Mouse (Mus musculus) lung, postnatal 36 days (tissue): ENCODE data around the gene Ets1.

Experiments
- DNase-seq: peaks from one replicate; pipeline ENCODE4 v3.0.0; 2022; ENCODE audit warnings: mixed read lengths

Gene Ets1

DNA sequence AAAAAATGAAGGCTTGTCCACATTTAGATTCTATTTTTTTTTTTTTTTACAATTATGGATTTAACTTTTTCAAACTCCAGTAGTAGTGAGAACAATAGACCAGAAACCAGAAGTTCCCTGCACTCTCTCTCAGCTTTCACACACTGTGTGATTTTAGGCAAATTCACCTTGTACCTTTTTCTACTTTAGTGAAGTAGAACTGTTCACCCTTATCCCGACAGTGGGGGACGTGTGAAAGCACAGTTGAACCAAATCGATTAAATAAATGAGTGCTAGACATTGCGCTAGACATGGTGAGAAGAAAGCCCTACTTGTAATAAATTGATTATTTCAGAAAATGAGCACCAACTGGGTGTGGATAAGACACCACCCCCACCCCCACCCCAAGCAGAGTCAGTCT lies 104.0 kb downstream of the Ets1 start:
- no peak for DNase-seq

DNA sequence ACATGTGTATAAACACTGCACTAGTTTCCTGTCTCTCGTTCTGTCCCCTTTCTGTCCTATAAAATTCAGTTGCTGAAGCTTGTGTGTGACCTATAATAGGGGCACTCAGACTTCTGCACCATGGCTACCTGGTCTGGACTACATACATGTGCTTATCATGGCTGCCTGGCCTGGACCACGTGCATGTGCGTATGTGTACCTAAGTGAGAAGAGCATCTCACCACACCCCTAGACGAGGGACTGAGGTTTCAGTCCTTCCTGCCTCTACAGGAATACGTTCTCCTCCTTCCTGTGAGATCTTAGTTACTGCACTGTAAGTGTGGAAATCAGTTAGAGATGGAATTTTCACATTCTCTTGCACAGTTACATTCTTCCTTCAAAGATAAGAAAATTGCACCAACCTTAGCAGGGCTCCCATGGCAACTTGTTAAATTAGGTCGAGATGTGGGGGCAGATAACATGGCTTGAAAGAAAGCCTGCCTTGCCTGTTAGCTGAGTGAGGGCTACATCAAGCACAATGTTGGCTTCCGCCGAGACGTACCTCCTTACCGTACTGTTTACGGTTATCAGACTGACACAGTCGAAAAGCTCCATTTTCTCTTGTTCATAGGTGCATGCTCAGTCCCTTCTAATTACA lies 104.8 kb downstream of the Ets1 start:
- no peak for DNase-seq

DNA sequence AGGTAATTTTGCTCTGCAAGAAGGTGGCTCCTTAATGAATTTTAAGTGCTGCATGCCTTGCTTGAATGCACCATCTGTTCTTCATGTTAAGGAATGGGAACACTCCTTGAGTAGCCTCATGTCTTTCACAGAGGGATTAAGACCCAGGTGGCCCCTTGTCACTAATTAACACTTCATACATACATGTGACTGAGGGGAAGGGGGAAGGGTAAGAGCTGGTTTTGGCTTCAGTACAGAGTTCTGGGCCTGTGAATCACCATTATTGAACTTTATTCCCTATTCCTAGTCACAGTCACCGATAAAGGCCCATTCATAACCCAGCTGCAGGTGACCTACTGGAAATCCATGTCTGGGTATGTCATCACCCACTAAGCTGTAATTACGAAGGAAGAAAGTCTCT lies 105.7 kb downstream of the Ets1 start:
- no peak for DNase-seq

DNA sequence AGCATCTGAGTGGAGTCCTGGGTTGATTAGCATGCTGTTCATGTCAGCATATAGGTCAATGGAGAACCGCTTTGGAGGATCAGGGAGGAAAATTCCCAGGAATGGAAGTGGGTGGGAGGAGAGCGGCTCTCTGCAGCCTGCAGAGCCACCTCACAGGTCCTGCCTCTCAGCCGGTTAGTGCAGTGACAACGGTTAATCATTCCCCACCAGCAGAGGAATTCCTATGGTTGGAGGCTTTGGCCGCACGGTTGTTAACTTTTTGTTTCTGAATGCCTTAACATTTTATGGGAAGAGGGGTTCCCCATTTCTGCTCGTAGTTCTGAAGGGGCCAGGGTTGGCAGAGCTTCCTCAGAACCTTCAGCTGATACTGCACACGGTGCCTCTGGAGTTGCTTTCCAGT lies 107.1 kb downstream of the Ets1 start:
- no peak for DNase-seq

DNA sequence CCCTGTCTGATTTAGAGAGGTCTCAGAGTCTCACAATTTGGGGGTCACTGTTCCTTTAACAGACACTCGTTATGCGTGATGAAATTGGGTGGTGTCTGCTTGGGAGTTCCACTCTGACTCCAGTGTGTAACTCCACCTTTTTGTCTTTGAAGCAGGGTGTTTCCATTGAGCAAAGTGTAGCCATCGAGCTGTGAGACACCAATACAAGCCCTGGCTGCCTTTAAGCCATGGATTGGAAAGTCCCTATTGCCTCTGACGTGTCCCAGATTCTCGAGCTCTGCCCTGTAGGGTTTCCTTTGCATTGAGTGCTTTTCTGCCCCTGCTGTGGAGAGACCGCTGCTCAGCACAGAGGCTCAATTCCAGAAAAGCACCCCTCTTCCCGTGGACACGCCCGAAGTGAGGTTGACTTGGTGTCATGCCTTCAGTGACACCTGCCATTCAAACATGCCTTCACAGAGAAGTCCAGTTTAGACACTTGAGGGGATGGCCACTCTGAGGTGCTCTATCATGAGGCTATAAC lies 107.7 kb downstream of the Ets1 start:
- no peak for DNase-seq

DNA sequence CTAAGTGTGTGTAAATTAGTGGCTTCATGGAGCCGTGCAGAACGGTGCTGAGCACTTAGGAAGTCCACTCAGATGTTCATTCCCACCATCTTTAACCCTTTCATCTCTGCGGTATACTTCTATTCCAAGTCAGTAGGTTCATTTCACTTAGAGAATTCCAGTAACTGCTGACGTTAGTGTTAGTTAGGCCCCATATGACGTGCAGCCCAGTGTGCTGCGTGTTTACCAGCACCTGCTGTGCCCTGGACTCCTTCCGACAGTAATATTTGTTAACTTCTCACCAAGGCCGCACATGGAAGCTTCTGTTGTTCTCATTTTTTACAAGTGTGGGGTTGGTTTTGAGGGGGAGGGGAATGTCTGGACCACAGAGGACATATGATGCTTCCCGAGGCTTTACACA lies 108.3 kb downstream of the Ets1 start:
- no peak for DNase-seq

DNA sequence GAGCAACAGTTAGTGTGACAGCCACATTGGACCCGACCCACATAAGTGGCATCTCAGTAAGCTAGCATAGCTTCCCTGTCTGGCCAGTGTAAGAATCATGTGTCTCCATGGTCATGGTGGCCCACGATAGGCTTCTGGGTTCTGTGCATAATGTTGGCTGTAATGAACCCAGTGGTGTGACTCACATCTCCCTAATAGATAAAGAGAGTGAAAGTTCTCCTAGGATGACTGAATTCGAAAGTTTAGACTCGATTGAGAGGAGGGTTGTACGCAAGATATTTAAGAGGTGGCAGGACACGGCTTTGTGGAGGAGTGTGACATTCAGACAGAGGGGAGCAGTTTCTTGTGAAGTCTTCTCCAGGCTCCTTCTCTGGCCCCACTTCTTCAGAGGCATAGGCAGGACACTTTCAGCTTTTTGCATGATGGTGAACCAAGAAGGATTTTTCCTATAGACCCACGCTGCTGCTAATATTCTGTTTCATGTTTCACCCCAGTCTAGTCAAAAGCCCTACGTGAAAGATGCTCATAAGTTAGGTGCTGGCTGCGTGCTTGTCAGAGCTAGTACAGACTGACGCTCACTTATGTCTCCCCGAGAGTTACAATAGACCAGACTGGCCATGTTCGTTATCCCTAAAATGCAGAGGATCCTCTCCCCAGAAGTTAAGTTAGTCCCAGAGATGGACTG lies 109.2 kb downstream of the Ets1 start:
- no peak for DNase-seq

DNA sequence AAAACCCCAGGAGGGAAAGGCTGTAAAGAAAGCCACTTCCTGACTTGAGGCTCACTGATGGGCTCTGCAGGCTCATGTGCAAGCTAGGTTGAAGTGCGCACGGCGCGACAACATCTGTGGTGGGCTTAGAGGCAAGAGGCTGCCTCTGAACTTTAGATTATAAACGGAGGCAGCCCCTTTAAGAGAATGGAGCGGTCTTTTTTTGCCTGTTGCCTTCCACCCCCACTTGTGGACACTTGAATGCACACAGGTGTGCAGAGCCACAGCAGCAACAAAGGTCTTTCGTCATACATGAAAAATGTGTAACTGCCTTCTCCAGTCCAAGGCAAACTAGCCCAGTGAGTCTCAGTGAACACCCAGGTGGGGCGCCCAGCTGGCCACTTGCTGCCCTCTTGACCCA lies 110.0 kb downstream of the Ets1 start:
- peak; percentile 54 for DNase-seq

DNA sequence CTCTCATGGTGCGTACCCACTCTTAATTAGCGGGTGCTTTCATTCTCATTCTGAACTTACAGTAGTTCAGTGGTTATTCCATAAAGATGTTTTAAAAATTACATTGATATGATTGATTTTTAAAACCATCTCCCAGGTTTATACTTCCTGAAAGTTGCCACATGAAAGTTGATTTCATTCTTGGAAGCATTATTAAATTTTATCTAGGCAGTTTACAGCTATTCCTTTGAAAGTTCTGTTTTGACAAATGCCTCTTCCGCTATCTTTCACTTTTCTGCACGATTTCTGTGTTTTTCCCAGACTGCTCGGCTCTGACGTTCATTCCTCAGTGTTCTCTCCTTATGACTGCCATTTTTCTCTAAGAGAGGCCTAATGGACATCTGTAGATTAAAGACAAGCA lies 110.6 kb downstream of the Ets1 start:
- no peak for DNase-seq

DNA sequence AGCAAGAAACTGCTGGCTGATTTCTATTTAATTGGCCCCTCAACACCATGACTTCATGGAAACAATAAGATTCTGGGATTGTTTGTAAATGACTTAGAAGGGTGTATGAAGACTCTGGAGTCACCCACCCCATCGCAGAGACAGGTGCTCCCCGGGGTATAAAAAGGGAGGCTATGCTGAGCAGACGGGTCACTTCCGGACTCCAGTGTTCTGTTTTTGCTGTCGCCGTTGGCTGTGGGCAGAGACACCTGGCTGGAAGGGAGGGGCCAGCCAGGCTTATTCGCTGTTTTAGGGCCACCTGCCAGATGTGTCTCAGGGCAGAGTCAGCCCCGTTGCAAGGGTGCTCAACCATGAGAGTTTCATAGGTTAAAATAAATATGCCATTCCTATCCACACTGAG lies 111.6 kb downstream of the Ets1 start:
- peak; percentile 57 for DNase-seq

DNA sequence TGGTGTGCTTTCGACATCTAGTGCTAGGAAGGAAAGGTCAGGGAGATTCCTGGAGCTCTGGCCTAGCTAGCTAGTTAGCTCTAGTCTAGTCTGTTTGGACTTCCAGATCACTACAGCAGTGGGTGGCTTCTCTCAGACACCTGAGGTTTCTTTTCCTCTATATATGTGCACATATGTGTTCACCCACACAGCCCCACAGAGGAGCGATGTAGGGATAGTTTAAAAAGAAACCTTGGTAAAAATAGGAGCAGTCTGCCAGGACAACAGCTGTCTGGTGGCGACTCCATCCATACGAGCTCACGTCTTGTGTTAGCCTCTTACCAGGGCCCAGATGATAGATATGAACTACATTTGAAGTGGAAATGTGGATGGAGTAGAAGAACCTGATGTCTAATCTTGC lies 112.5 kb downstream of the Ets1 start:
- no peak for DNase-seq

DNA sequence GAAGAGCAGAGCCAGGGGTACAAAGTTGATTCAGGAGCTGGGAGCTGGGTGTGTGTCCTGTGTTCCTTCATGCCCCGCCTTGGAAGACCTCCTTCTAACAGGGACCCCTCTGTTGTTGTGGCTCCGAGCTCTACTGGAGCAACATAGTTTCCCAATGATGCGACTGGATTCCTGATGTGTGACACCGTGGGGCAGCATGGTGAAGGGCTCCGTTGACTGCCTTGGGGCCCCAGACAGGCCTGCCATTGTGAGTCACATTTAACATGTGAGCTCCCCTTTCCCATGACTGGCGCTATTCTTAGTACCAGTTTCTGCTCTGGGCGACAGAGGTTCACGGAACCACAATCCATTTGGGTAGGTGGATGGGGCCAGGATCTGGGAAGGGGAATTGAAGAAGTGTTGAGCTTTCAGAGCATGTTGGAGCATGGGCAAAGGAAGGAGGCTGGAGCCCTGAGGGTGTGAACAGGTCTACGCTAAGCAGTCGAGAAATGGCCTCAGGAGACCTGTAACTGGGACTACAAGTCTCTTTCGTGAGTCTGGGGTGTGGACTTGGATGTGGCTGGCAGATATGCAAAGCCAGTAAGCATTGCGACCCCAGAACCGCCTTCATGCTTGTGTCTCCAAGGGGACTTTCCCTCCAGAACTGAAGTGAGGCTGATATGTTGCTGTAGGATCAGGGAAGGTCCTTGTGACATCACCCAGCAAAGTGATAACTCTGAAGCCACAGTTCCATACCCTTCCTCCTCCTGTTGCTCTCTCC lies 113.9 kb downstream of the Ets1 start:
- DNase-seq: no peak

DNA sequence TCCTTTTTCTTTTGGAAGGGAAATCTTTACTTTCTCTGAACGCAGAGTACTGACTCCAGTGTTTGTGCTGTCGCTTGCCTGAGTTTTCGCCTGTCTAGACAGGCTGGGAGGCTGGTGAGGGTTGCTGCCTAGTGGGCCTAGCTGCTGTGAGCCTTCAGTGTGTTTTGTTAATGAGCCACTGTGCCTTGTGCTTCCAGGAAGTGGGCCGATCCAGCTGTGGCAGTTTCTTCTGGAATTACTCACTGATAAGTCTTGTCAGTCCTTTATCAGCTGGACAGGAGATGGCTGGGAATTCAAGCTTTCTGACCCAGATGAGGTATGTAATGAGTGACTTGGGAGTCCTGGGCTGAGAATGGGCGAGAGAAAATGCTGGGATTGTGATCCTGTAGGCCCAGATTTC lies 116.6 kb downstream of the Ets1 start:
- no peak for DNase-seq

DNA sequence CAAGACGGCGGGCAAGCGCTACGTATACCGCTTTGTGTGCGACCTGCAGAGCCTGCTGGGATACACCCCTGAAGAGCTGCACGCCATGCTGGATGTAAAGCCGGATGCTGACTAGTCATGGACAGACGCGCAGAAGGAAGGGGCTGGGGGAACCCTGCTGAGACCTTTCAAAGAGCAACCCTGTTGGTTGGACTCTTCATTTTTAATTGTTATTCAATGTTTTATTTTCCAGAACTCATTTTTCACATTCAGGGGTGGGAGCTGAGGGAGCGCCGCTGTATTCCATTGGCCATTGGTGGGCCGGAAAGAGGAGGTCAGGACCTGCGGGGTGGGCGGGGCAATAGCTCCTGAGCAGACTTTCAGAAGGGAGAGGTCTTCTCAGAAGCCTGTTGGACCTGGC lies 118.3 kb downstream of the Ets1 start:
- DNase-seq: no peak

DNA sequence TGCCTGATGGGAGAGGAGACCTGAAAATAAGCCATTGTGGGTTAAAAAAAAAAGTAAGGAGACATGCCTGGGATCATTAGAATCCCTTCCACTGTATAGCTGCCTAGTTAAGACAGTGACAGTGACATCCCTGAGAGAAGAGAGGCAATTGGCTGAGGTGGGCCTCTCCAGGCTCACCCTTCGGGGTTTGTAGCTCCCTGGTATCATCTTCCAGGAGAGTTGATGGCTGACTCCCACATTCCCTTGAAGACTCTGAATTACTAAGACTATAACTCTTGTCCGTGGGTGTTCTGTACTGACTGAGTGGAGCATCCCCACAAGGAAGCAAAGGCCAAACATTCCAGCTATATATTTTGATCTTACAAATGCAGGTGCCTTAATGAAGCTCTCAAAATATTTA lies 120.0 kb downstream of the Ets1 start:
- no peak for DNase-seq

DNA sequence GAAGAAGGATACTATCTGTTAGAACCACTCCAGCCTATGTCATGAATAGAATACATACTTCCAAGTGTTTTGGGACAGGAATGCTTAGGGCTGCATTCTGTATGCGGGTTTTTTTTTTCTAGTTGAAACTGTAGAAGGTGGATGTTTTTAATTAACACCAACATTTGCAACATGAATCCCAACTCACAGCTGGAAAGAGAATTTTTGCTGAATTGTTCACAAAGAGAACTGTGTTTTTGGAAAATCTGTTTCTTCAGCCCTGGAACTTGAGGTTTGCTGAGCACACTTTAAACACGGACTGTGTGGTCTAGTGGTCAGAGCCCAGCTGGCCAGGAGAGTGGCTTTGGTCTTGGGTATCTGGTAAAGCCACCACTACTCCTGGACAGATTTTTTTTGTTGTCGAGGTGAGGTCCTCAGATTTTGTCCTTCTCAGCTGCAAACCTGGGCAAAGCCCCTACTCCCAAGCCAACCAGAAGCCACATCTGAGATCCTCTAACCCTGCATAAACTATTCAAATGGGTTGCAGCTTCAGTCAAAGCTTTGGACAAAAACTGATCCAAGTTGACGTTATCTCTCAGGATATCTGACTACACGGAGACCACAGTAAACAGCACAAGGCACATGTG lies 122.4 kb downstream of the Ets1 start:
- no peak for DNase-seq

DNA sequence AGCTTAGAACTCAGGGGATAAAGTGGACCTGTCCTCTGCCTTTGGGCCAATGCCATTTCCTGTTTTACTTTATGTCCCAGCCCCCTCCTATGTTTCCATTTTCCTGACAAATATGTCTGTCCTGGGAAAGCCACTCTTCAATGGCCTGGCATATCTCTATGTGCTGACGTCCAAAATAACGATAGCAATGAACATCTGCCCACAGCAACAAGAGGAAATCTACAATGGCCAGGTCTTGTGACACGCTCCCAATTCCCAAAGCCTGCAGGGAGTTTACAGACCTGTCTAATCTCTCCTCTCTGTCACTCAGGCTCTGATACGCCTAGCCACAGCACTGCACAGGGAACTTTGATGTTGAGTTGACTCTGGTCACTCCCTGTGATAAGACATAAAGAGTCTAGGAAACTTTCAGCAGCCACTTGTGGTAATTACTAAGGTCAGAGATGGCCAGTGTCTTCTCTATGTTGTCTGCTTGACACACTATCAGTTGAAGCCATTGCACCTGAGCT lies 124.7 kb downstream of the Ets1 start:
- no peak for DNase-seq

DNA sequence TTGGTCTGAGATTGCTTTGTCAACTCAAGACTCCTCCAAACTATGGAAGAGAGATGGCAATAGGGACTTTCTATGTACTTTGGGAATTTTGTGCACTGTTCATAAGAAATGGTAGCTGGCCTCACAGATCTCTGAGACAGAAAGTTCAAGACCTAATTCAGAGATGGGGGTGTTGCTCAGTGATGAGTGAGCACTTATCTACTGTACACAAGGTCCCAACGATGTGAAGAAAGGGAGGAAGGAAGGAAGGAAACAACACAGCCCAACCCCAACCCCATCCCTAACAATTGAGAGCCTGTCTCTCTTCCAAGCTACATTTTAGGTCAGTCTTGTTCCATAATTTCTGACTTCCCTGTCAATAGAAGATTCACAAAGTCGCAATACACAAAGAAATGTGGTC lies 125.3 kb downstream of the Ets1 start:
- peak; percentile 67 for DNase-seq

DNA sequence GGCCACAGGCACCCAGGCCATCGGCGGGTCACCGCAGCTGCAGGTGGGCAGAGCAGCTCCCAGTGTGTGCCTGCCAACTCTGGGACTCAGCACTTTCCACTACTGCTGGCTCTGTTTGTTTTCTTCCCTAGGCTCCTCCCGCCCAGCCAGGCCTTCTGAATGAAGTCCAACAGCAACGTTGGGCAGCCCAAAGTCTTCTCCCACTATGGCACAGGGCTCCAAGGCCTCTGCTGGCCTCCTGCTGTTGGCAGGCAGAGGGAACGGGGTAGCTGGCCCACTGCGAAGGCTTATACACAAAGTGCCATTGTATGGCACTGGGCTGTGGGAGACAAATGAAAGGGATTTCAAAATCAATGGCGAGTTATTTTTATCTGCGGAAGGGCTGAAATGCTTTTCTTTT lies 128.4 kb downstream of the Ets1 start:
- DNase-seq: peak; percentile 39

DNA sequence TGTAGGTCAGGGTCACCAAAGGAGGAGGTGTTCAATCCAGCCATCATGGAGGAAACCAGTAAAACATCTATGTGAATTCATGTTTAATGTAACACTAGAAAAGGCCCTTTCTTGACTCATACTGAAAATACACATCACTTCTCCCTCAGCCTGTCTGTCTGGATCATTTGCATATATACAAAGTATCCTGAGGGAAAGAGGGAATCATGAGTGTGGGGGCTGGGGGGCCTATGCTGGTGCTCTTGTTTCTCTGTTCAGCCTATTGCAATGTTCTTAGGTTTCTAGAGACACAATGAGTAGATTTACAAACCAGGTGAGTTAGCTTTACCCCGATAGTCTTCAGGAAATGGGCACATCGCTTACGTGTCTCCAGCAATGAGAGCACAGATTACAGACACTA lies 129.1 kb downstream of the Ets1 start:
- DNase-seq: no peak

DNA sequence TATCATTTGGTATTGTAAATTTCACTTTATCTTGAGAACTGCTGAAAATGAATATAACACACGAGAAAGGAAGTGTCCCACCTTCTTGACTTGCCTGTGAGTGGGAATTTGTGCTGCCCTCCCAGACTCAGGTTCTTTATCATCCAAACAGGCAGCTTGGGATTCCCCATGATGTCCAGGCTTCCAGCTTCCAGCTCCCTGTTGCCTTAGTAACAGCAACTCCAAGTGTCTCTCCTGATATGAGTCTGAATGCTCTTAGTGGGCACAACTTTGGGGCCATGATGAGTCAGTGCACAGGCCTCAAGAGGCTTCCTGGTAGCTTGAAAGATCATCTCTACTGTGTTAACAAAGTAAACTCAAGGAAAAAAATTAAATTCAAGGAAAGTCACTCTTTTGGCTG lies 142.8 kb downstream of the Ets1 start:
- no peak for DNase-seq

DNA sequence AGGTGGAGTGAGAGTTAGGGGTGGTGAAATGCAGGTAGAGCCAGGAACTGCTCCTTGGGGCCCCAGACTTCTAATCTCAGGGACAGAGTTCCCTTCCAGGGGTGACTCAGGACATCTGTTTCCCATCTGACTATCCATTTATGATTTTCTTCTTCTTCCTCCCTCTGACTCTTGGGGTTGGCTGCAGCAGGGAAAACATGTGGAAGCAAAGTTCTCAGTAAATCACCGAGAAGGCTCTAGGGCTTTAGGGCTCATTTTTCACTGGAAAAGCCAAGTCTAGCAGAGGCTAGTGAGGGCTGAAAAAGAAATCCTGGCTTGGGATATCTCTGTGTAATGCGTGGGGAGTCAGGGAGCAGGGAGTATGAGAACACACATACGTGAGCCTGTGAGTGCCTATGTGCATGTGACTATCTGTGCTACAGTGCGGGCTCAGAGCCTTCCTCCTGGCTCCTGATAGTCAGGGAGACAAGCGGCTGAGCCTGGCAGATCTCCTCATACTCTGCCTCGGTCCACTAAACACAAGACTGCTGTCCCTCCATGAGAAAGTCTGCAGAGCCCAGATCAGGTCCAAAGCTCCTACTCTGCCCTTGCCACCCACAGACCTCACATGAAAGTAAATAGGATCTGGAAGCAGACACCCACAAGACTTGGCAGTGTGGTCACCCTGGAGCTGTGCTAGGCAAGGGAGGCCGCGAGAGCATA lies 146.5 kb downstream of the Ets1 start:
- no peak for DNase-seq

DNA sequence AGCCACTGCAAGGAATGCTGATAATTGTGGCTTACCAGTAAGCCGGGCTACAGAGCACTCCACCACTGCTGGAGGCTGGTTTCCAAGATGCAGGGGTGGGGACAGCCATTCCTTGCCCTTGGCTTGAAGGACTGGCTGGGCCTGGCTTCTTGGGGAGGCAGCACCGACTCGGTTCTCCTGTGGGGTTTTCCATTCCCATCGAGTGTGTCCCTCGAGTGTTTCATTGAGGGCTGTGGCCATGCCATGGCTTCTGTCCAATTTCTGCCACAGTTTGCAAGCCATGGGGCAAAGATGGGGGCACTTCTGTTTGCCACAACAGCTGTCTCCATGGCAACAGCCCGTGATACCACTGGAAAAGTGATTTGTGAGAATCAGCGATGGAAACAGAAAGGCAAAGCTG lies 151.1 kb downstream of the Ets1 start:
- DNase-seq: peak; percentile 28
